ENCODE assay signal across 8 mouse cellular contexts in the genomic region with DNA sequence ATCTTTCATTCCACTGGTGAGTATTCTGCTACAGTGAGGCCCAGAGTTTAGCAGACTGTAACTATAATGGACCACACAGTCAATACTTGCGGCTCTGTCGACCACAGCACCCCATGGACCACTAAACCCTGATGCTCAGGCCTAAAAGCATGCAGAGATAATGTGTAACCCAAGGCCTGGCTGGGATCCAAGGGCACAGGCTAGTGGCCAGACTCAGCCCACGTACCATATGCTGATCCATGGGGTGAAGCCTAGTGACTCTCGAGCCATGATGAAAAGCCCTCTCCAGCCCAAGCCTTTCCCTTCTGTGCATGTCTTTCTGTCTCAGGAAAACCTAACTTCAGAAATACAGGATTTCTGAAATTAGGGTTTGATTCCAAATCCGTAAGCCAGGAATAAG. TPM values are rescaled to one million over a fixed set of nuclear protein-coding genes. Genes with fewer than 3 reads are reported as not detected.
DNase-seq lines count a peak whose midpoint lies in the region.

No protein-coding gene starts in this region.

- intact Hi-C loops in left cerebral cortex, postnatal 4 days (cut with DNase I): no loop called here
- intact Hi-C loops in left cerebral cortex, postnatal 36 days (cut with DNase I): no loop called here
- intact Hi-C loops in gastrocnemius, postnatal 14 days (cut with DNase I; ENCODE audit: low total_unique reads): no loop called here

- DNase-seq in left cerebral cortex, postnatal 4 days: peak; percentile 85
- no peak for DNase-seq in left cerebral cortex, postnatal 36 days (ENCODE audit: low spot score in 2 of 2)
- DNase-seq in adipocyte (ENCODE audit: low spot score): peak; percentile 28
- DNase-seq in cerebellum, adult 11-12 months: peak; percentile 93
- peak; percentile 27 to 42 for DNase-seq in kidney, adult 8-10 months
- no peak for DNase-seq in spleen, postnatal 36 days (ENCODE audit: low spot score in 2 of 2)
- no peak for DNase-seq in frontal cortex, adult 2 months (ENCODE audit: extremely low spot score in 1 of 2, low spot score in 1 of 2)
- no peak for DNase-seq in gastrocnemius, postnatal 14 days

RNA-seq across cellular contexts. Expression of gene Rnf144a, which starts 50.2 kb away (rescaled TPM):
- total RNA-seq in left cerebral cortex, postnatal 4 days (2021): 10 to 100 TPM; 41.8 to 45.4 TPM
- 10 to 100 TPM; 31.7 to 31.9 TPM for total RNA-seq in left cerebral cortex, postnatal 36 days (2021)
- 15.6 and 16.1 TPM in 2 replicates for polyA plus RNA-seq in frontal cortex, adult 2 months (2012; rRNA removed)
- 10 to 100 TPM; 18.7 to 22.9 TPM for total RNA-seq in gastrocnemius, postnatal 14 days (2021)

Comparison
In these comparisons a context has a peak if more than half of its experiments do, and no peak if none do; other contexts are left out.
1. DNase-seq: peak in left cerebral cortex, postnatal 4 days (single experiment), adipocyte (single experiment), cerebellum, adult 11-12 months (single experiment) and kidney, adult 8-10 months (2 of 2); none in left cerebral cortex, postnatal 36 days (0 of 2), spleen, postnatal 36 days (0 of 2), frontal cortex, adult 2 months (0 of 2) and gastrocnemius, postnatal 14 days (single experiment).